Mouse (Mus musculus): Measurements from ENCODE around the gene Sspn. TPM values are rescaled to one million over a fixed set of nuclear protein-coding genes. Genes with fewer than 3 reads are reported as not detected.

The Sspn gene
- total and polyA plus RNA-seq, 3 experiments: 0.04 to 0.14 (median 0.13) TPM

- TF ChIP-seq E2F4 (IDR thresholded peaks at IDR 0.05; ENCODE audit: insufficient replicate concordance, low read depth, low read length) (no peak), PAX5 (IDR thresholded peaks at IDR 0.05; ENCODE audit: low read length) (no peak)
- Histone ChIP-seq H3K9ac (ENCODE audit: insufficient read depth, low read depth) (no peak overlapping the region), H3K36me3 (replicated peaks in 1 of 2; ENCODE audit: control insufficient read depth in 1 of 2, insufficient read depth in 1 of 2, low read length in 1 of 2) (no peaks in the 10 kb centered on the region), H3K27me3 (replicated peaks) (no peaks in the 10 kb centered on the region), H3K79me2 (replicated peaks; ENCODE audit: control insufficient read depth, extremely low read depth, insufficient read depth, poor library complexity, severe bottlenecking) (no peaks in the 10 kb centered on the region), H3K4me3 (replicated peaks in 1 of 3; ENCODE audit: low read depth in 2 of 3, low read length in 2 of 3, poor library complexity in 1 of 3) (no peak overlapping the region), H3K4me1 (ENCODE audit: control insufficient read depth in 1 of 2, insufficient read depth in 2 of 2) (peaks cover 7 to 20% of the 10 kb centered on the region in 2 experiments; a peak in 3 of 4 replicates), H3K4me2 (ENCODE audit: insufficient read depth, low read depth, poor library complexity, severe bottlenecking) (no peak overlapping the region), H3K9me3 (replicated peaks; ENCODE audit: low read length) (no peaks in the 10 kb centered on the region), H3K27ac (ENCODE audit: insufficient read depth, low read depth) (no peak overlapping the region)
- in situ Hi-C loops (cut with MboI; ENCODE audit: low pct_ligation_motif_present, low pct_unique_long_range_greater_than_20kb, low sequenced_read_pairs) (no loop called here), dilution Hi-C loops (cut with MboI; ENCODE audit: extremely low pct_ligation_motif_present, extremely low pct_unique_long_range_greater_than_20kb, low sequenced_read_pairs) (no loop called here)
- DNase-seq (ENCODE audit: extremely low read depth): no peak
Measured at GRCm38 (mm10) chr6:145945700-145946344, 14.4 kb downstream of the Sspn start.

- dilution Hi-C loops (cut with MboI; ENCODE audit: extremely low pct_ligation_motif_present, extremely low pct_unique_long_range_greater_than_20kb, low sequenced_read_pairs): no loop called here
- H3K27me3 ChIP-seq (replicated peaks): no peaks in the 10 kb centered on the region
- H3K79me2 ChIP-seq (replicated peaks; ENCODE audit: control insufficient read depth, extremely low read depth, insufficient read depth, poor library complexity, severe bottlenecking): no peaks in the 10 kb centered on the region
- H3K4me1 ChIP-seq (ENCODE audit: control insufficient read depth in 1 of 2, insufficient read depth in 2 of 2): peaks cover 6 to 20% of the 10 kb centered on the region in 2 experiments; a peak in 3 of 4 replicates
- TF ChIP-seq UBTF (IDR thresholded peaks at IDR 0.05; ENCODE audit: low read depth, low read length) (no peak), RCOR1 (conservative IDR thresholded peaks at IDR 0.05; ENCODE audit: low read depth, low read length) (no peak)
- H3K4me2 ChIP-seq (ENCODE audit: insufficient read depth, low read depth, poor library complexity, severe bottlenecking): no peak overlapping the region
- no peak overlapping the region for H3K9ac ChIP-seq (ENCODE audit: insufficient read depth, low read depth)
- no peak overlapping the region for H3K27ac ChIP-seq (ENCODE audit: insufficient read depth, low read depth)
- no peaks in the 10 kb centered on the region for H3K36me3 ChIP-seq (replicated peaks in 1 of 2; ENCODE audit: control insufficient read depth in 1 of 2, insufficient read depth in 1 of 2, low read length in 1 of 2)
- no peaks in the 10 kb centered on the region for H3K9me3 ChIP-seq (replicated peaks; ENCODE audit: low read length)
- no peak overlapping the region for H3K4me3 ChIP-seq (replicated peaks in 1 of 3; ENCODE audit: low read depth in 2 of 3, low read length in 2 of 3, poor library complexity in 1 of 3)
- in situ Hi-C loops (cut with MboI; ENCODE audit: low pct_ligation_motif_present, low pct_unique_long_range_greater_than_20kb, low sequenced_read_pairs): no loop called here
- DNase-seq (ENCODE audit: extremely low read depth): no peak
Measured at GRCm38 (mm10) chr6:145949049-145949448, 17.6 kb downstream of the Sspn start.

- TF ChIP-seq CTCF (conservative IDR thresholded peaks at IDR 0.05 in 1 of 2, IDR thresholded peaks at IDR 0.05 in 1 of 2; ENCODE audit: low read depth in 2 of 2, low read length in 2 of 2): no peak
- no peak for TF ChIP-seq POLR2A (IDR thresholded peaks at IDR 0.05; ENCODE audit: low read depth, low read length)
- TF ChIP-seq ETS1 (conservative IDR thresholded peaks at IDR 0.05; ENCODE audit: low read depth, low read length): no peak
- TF ChIP-seq E2F4 (IDR thresholded peaks at IDR 0.05; ENCODE audit: insufficient replicate concordance, low read depth, low read length): no peak
- TF ChIP-seq USF1 (IDR thresholded peaks at IDR 0.05; ENCODE audit: low read depth, low read length): no peak
- TF ChIP-seq KAT2A (IDR thresholded peaks at IDR 0.05; ENCODE audit: insufficient replicate concordance, low read length): no peak
- TF ChIP-seq JUN (IDR thresholded peaks at IDR 0.05; ENCODE audit: insufficient read depth, low read depth, low read length): no peak
- no peak for TF ChIP-seq MAX (IDR thresholded peaks at IDR 0.05; ENCODE audit: low read length)
- TF ChIP-seq HCFC1 (IDR thresholded peaks at IDR 0.05; ENCODE audit: low read depth, low read length): no peak
- no peak for TF ChIP-seq POLR2AphosphoS2 (IDR thresholded peaks at IDR 0.05; ENCODE audit: low read depth, low read length)
- no peak for TF ChIP-seq TCF12 (IDR thresholded peaks at IDR 0.05; ENCODE audit: low read depth, low read length)
- Histone ChIP-seq H3K79me2 (replicated peaks; ENCODE audit: control insufficient read depth, extremely low read depth, insufficient read depth, poor library complexity, severe bottlenecking) (no peaks in the 10 kb centered on the region), H3K4me1 (ENCODE audit: control insufficient read depth in 1 of 2, insufficient read depth in 2 of 2) (peaks cover 6 to 20% of the 10 kb centered on the region in 2 experiments; a peak in 3 of 4 replicates), H3K36me3 (replicated peaks in 1 of 2; ENCODE audit: control insufficient read depth in 1 of 2, insufficient read depth in 1 of 2, low read length in 1 of 2) (no peaks in the 10 kb centered on the region), H3K4me3 (replicated peaks in 1 of 3; ENCODE audit: low read depth in 2 of 3, low read length in 2 of 3, poor library complexity in 1 of 3) (no peak overlapping the region), H3K9ac (ENCODE audit: insufficient read depth, low read depth) (no peak overlapping the region), H3K27me3 (replicated peaks) (no peaks in the 10 kb centered on the region), H3K9me3 (replicated peaks; ENCODE audit: low read length) (peaks cover 3% of the 10 kb centered on the region), H3K4me2 (ENCODE audit: insufficient read depth, low read depth, poor library complexity, severe bottlenecking) (no peak overlapping the region), H3K27ac (ENCODE audit: insufficient read depth, low read depth) (no peak overlapping the region)
- in situ Hi-C loops (cut with MboI; ENCODE audit: low pct_ligation_motif_present, low pct_unique_long_range_greater_than_20kb, low sequenced_read_pairs) (no loop called here), dilution Hi-C loops (cut with MboI; ENCODE audit: extremely low pct_ligation_motif_present, extremely low pct_unique_long_range_greater_than_20kb, low sequenced_read_pairs) (no loop called here)
- DNase-seq (ENCODE audit: extremely low read depth): no peak
Measured at GRCm38 (mm10) chr6:145950626-145951025, 19.2 kb downstream of the Sspn start.

Measured in CH12.LX (cell line).